Mouse (Mus musculus): ENCODE data around the gene Hcn2.

The Hcn2 gene

DNA sequence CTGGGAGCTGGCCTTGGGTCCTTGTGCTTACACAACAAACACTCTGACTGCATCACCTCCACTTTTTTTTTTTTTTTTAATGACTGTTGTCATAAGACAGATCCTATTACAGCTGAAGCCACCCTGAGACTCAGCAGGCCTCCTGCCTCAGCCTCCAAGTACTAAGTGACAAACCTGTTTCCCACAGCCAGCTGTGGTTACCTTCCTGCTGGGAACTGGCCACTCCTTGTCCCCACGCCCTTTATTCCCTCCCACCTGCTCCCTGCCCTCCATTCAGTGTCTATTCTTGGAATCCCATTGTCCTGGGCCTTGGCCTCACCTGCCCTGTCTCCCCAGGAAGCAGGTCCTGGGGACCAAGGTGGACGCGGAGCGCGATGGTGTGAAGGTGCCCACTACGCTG, 28.9 kb upstream of the Hcn2 start:
- DNase-seq (ENCODE audit: low read depth) = no peak

DNA sequence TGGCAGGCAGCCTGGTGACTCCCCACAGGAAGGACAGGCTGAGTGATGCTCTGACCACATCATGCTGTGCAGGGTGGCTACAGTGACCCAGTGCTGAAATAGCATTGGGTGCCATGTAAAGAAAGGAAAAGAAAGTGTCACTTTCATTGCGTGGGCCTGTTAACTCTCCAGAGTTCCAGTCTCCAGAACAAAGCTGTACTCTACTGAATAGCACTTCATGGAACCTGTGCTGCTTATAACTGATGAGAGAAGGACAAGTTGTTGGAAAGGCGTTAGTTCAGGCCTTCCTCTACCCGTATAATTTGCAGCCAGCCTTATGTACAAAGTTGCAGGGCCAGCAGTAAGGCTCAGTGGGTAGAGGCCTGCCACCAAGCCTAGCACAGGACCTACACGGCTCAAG, 27.7 kb upstream of the Hcn2 start, which contains the start of gene Gzmm:
Gzmm (plus strand) TSS at position 301 of the 400 bp plus-strand sequence.
- DNase-seq (ENCODE audit: low read depth) = no peak

DNA sequence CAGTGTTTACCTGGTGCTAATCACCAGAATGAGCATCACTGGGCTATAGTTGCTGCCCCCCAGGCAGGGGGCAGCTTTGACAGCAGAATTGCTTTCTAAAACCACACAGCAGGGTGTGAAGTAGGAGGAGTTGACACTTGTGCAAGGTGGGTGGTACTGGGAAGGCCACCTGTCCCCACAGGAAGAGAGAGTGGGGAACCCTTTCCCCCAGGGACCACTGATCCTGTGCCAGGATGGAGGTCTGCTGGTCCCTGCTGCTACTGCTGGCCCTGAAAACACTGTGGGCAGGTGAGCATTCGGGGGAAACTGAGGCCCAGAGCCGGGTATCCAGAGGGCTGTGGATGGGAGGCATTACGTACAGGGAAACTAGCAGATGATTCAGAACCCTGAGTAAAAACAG, 27.3 kb upstream of the Hcn2 start:
- no peak for DNase-seq (ENCODE audit: low read depth)

DNA sequence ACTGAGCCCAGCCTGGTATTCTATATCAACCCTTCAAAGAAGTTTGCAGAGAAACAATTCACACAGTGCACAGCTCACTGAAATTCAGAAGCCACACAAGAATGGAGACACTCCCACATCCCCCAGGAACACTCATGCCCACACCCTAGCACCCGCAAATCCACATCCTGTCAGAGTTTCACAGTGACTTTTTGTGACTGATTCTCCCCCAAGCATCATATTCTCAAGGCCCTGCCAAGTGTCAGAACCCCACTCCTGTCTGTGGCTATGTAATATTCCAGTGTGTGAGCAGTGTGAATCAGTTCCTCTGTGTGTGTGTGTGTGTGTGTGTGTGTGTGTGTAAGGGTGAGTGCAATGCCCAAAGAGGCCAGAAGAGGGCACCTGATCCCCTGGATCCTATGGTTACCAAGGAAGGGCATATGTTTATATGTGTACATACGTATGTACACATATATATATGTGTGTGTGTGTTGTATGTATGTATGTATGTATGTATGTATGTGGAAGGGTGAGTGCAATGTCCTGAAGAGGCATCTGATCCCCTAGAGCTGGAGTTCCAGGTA, 24.4 kb upstream of the Hcn2 start:
- DNase-seq (ENCODE audit: low read depth) = no peak

DNA sequence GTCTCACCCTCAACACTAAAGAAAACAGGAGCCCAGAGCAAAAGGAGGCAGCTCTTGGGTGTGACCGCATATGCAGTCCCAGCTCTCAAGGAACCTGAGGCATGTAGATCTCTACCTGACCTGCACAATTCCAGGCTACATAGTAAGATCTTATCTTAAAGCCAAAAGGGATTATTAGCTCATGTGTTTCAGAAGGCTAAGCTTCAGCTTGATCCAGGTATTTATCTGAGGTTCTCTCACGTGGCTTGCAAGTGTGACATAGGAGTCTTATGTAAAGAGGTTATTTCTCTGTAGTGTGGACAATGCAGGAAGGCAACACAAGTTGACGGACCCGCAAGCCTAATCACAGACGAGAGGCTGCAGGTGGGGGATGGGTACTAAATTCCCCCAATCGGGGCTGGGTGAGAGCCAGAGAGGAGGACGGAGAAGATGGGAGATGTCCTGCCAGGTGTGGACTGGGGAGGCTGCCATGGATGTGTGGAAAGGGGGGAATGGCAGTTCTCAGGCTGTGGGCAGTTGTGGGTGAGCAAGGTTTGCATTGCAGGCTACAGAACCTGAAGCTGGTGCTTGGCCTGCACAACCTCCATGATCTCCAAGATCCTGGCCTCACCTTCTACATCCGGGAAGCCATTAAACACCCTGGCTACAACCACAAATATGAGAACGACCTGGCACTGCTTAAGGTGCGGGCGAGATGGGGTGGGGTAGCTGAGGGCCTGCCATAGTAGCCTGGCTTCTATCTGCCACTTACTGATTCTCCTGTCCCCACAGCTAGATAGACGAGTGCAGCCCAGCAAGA, 22.7 kb upstream of the Hcn2 start:
- DNase-seq (ENCODE audit: low read depth) = no peak

DNA sequence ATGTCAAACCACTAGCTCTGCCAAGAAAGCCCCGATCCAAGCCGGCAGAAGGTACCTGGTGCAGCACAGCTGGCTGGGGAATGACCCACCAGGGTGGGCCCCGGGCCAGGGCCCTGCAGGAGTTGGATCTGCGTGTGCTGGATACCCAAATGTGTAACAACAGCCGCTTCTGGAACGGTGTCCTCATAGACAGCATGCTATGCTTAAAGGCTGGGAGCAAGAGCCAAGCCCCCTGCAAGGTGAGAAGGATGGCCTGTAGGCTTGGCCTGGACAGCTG, 22.1 kb upstream of the Hcn2 start:
- no peak for DNase-seq (ENCODE audit: low read depth)

DNA sequence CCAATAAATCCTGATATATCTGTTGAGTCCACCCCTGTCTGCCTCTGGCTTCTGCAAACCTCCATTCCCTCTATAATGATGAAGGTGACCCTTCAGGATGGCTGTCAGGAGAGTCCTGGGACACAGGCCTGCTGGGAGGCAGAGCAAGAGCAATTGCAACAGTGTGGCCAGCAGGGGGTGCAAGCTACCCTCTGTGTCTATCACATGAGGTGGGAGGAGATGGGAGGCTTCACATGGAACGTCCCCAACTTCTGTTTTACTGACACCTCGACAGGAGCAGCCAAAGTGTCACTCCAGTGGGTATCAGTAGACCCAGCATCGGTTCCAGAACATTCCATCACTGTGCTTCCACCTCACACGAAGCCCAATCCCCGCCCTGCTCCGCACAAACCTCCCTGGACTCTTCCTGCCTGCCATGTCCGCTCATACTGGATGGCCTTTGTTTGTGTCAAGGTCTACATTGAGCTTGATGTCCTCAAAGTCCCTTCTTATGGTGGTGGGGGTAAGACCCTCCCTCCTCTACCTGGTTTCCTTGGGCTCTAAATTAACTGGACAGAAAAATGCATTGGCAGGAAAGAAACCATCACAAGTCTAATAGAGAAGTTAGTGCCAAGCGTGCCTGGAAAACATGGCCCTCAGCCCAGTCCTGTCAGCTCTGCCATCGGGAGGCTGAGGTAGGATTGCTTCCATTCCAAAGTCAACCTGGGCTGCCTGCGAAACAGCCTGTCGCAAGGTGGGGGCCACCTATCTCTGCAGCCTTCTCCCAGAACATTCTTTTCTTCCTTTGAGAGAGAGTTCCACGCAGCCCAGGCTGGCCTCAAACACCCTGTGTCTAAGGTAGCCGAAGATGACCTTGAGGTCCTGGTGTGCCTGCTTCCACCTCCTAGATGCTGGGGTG, 21.0 kb upstream of the Hcn2 start:
- DNase-seq (ENCODE audit: low read depth) = peak; percentile 88

DNA sequence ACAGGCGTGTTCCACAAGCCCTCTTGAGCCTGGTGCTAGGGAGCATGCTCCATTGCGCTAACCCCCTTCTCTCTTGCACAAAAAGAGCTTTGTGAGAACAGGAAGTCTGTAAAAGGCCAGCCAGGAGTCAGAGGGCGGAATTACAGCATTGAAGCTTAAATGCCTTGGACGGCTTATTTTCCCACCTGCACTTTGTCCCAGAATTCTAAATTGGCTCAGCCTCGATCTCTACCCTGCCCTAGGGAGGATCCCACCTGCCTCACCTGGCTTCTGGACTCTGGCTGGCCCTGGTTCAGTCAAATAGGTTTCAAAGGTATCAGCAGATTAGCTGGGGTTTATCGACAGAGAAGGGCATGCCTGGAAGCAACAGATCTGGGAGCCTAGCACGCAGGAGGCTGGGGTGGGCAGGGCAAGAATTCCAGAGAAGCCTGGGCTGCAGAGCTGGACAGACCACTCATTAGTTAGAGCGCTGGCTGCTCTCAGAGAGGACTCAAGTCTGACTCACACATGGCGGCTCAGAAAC, 20.2 kb upstream of the Hcn2 start:
- peak; percentile 72 for DNase-seq (ENCODE audit: low read depth)

DNA sequence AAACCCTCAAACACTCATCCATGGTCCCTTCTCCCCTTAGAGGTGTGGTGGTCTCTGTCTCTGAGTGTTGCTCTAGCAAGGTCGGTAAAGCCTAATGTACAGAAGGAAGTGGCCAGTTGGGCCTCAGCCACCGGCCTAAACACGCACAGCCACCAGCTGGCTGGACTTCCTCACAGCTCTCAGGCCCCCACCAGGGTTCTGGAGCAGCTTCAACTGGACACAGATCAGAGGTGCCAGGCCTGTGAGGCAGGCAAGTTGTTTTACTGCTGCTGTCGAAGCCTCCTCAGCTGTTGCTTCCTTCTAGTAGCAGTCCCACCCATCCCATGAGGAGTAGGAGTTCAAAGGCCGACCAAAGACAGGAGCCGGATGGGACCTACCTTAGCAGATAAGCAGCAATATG, 18.5 kb upstream of the Hcn2 start:
- DNase-seq (ENCODE audit: low read depth) = no peak

DNA sequence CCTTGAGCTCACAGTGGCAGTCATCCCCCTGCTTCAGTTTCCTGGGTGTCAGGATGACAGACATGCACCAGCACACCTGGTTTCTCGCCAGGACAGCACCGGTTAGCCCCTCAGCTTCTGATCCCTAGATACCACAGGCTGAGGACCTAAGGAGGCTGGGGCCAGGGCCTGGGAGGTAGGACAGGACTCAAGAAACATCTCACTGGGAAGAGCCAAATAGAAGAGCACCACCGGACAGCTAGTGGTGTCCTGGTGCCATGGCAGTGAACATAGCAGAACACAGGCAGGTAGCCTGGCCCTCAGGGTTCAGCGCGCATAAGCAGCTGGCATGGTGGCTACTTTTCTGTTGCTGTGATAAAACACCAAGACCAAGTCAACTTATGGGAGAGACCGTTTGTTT, 18.0 kb upstream of the Hcn2 start:
- DNase-seq (ENCODE audit: low read depth) = no peak

DNA sequence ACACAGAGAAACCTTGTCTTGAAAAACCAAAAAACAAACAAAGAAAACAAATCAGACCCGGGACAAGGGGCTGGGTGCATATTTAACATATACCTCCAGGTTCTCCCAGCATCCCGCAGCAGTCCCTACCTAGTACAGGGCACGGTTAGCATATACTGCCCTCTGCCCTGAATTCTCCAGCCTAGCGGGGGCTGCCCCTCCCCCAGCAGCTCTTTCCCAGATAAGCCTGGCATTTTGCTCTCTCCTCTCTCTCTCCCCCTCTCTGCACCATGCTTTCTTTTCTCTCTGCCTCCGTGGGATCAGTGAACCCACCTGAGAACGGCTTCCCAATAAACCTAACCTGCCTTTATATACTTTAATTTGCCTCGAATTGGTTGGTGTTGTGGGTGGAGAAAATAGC, 15.8 kb upstream of the Hcn2 start:
- DNase-seq (ENCODE audit: low read depth) = no peak

DNA sequence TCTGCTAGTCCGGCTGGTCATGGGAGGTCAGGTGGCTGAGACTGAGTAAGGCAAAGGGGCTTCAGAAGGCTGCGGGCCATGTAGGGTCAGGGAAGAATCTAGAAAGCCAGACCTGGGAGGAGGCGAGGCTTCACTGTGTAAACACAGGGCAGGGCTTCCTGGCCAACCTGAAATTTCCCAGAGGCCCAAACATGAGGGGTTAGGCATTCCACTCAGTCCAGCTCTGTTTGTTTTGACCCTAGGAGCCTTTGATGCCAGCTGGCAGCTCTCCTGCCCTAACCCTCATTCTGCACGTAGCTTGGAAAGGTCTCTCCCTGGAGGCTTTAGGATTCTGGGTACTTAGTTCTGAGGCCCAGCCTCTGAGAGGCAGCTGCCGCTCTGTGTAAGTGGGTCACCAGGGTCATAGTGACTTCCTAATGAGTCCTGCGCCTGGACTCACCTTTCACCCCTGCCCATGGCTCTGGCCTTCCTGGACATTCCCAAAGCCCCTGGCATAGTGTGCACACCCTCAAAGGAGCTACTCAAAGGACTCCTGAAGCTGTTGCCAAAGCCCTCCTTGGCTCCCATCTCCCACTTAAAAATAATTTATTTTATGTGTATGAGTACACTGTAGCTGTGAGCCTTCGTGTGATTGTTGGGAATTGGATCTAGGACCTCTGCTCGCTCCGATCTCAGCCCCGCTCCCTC, 14.8 kb upstream of the Hcn2 start:
- peak; percentile 61 for DNase-seq (ENCODE audit: low read depth)

DNA sequence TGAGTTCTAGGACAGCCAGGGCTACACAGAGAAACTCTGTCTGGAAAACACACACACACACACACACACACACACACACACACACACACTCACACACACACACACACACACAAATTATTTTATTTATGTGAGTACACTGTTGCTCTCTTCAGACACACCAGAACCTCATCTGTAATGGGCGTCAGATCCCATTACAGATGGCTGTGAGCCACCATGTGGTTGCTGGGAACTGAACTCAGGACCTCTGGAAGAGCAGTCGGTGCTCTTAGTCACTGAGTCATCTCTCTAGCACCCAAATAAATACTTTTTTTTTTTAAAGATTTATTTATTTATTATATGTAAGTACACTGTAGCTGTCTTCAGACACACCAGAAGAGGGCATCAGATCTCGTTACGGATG, 13.5 kb upstream of the Hcn2 start:
- DNase-seq (ENCODE audit: low read depth) = peak; percentile 58

DNA sequence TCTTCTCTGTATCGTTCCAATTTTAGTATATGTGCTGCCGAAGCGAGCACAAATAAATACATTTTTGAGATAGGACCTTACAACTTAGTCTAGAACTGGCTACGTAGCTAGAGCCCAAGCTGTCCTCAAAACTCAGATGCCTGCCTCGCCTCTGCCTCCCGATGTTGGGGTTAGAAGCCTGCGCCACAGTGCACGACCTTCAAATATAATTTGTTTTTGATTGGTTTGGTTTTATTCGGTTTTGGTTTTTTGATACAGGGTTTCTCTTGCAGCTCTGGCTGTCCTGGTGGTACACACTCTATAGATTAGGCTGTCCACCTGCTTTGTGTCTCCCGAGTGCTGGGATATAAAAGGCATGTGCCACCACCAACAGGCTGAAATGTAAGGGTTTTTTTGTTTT, 12.9 kb upstream of the Hcn2 start:
- DNase-seq (ENCODE audit: low read depth) = no peak

DNA sequence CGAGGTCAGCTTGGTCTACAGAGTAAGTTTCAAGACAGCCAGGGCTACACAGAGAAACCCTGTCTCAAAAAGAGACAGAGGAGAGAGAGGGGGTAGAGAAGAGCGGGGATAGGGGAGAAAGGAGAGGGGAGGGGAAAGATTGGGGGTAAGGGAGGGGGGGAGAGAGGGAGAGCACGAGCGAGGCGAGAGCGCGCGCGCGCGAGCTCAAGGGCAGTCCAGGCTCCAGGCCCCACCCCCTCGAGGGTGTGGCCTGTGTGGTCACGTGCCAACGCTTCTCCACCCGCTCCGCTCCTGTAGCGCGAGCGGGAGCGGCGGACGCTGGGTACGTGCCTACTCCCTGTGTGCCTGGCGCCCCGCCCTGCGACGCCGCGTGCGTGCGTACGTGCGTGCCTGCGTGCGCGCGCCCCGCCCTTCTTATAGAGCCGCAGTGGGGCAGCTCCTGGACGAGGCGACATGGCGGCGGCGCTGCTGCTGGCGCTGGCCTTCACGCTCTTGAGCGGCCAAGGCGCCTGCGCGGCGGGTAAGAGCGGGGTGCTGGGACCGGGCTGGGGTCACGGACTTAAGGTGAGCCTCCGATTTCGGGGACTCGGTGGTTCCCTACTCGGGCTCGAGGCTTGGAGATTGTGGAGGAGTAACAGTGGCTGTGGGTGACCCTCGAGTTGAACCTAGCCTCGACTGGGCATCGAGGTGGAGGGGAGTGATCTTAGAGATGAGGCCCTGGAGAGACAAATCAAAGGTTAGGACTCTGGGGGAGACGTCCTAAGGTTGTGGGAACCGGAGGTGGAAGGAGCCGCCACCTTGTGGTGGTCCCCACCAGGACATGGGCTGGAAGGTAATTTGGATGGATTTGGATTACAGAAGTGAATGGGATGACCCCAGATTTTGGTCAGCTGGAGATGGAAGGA, 12.1 kb upstream of the Hcn2 start, which contains the start of gene Bsg:
Bsg (plus strand) TSS at position 427 of the 905 bp plus-strand sequence.
- peak; percentile 100 for DNase-seq (ENCODE audit: low read depth)

DNA sequence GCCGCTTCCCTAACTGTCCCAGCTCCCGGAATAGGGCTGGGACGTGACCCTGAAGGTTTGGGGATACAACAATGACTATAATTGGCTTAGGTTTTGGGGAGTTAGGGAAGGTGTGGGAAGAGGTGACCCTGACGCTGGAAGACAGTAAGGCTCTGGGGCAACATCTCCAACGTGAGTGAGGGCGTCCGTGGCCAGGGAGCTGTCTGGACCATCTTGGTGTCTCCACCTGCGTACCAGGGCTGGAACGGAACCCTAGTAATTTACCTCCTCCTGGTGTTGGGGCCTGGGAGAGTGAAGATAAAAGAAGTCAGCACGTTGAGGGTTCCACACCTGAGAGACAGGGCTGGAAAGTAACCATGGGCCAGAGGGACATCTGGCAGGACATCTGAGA, 11.5 kb upstream of the Hcn2 start:
- no peak for DNase-seq (ENCODE audit: low read depth)

DNA sequence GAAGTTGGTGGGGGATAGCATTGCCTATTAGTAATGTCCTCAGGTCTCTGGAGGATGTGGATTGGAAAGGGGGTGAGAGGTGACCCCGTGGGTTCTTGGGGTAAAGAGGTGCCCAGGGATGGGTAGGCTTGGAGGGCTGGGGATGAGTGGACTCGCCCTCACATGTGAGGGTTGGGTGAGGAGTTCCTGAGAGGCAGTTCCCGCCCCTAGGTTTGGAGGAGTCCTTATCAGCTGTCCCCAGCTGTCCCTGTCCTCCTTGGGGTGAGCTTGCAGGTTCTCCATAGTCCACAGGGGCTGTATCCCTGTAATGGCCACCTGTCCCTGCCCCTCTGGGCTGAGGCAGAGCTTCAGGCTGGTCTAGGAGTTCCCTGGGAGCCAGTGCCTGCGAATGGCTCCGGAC, 10.5 kb upstream of the Hcn2 start:
- no peak for DNase-seq (ENCODE audit: low read depth)

DNA sequence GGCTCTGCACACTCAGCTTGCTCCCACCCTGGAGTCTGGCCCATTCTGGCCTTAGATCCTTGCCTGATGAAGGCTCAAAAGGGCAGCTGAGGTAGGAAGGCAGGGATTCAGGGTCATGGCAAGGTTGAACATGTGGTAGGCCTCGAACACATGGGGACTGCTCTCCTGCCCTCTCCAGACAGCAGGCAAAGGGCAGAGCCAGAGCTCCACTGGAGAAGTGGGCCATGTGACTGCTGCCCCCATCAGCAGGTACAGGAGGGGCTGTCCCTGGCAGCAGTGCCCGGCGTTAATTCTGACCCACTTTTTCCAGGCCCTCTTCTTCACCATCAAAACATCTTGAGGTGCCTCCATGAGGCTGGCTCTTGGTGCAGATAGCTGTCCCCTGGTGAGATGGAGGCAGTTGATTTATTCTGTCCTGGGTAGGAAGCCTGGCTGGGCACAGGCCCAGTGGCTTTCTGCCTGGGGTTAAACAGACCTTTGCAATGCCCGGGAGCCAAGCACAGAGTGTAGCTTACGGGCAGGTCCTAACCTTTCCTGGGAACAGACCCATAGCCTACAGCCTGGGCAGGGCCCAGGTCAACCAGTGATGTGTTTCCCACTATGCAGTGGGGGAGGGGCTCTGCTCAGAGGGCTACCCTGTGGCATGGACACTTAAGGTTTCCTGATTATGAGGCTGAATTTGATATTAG, 9.9 kb upstream of the Hcn2 start:
- no peak for DNase-seq (ENCODE audit: low read depth)

DNA sequence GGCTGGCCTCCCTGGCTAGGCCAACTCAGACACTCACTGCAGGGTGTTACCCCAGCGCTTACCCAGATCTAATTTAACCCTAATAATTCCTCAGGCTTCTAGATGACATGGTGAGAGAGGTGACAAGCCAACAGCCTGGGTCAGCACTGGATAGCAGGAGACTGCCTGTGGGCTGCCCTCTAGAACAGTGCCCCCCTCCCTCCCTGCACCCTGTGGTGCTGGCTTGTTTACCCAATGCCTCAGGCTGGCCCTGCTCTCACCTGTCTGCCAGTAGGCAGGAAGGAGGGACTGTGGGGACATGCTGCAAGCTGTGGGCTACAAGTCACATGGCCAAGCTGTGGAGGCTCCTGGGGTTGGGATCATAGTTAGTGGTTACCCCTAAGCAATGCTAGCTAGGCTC, 9.3 kb upstream of the Hcn2 start:
- no peak for DNase-seq (ENCODE audit: low read depth)

DNA sequence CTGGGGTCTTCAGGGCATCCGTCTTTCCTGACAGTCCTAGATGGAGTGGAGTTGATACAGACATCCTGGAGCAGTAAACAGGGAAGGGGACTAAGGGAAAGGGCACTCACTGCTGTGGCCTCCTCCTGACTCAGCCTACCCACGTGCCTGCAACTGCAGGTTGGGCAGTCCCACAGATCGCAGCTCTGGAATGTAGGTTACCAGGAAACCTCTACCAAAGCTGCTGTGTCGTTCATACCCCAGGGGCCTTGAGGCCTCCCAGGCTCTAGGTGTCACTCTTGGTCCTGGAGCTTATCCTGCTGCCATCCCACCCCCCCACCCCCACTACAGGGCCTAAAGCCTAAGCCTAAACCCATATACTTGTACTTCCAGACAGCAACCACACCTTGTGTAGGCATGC, 8.7 kb upstream of the Hcn2 start:
- no peak for DNase-seq (ENCODE audit: low read depth)

DNA sequence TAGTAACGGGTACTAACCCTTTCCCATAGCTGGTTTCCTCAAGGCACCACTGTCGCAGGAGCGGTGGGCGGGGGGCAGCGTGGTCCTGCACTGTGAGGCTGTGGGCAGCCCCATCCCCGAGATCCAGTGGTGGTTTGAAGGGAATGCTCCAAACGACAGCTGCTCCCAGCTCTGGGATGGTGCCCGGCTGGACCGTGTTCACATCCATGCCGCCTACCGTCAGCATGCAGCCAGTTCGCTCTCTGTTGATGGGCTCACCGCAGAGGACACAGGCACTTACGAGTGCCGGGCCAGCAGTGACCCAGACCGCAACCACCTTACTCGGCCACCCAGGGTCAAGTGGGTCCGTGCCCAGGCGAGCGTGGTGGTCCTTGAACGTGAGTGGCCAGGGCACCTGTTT, 7.8 kb upstream of the Hcn2 start:
- DNase-seq (ENCODE audit: low read depth) = no peak

Measured in NIH3T3 (cell line).